Mouse (Mus musculus) left cerebral cortex, adult 8-10 months (tissue): Measurements from ENCODE around the gene Gm26558. TPM values are rescaled to one million over a fixed set of nuclear protein-coding genes. Genes with fewer than 3 reads are reported as not detected.

Experiments
- DNase-seq, 2 experiments: peaks; one replicate each; pipeline ENCODE4 v3.0.0; 2022; ENCODE audit warnings: low spot score in 2 of 2
- total RNA-seq, 4 experiments: library from RNA; stranded (reverse); gene quantifications; 2 replicates each; pipeline ENCODE4 v1.2.4; 2022

The Gm26558 gene
- total RNA-seq, 4 experiments from 2014 or later = 0.46 to 0.94 (median 0.74) TPM; not detected in 1

DNA sequence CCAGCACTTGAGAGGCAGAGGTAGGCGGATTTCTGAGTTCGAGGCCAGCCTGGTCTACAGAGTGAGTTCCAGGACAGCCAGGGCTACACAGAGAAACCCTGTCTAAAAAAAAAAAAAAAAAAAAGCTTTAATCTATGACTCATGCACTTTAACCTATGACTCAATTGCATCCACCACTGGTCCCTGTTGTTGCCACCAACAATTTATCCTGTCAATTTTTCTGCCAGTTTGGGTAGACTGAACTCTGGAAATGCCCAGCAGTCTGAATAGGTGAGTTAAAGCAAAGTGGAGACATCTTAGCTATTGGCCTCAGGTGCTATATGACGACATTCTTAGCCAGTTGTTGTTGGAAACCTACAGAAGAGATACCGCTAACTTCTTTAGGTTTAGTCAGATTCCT, 12.4 kb downstream of the Gm26558 start:
- no peak for DNase-seq

DNA sequence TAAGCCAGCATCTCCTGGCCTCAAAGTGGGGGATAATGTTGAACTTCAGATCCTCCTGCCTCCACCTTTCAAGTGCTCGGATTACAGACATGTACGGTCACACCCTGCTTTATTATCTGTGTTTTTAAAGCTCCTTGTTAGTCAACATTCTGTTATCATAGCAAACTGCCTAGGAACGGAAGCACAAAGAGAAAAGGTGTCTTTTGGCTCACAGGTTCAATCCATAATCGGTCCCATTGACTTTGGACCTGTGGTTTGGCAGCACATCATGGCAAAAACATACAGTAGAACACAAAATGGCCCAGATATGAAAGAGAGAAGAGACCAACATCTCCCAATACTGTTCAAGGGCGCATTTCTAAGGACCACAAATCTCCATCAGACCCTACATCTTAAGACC, 13.6 kb downstream of the Gm26558 start:
- no peak for DNase-seq

DNA sequence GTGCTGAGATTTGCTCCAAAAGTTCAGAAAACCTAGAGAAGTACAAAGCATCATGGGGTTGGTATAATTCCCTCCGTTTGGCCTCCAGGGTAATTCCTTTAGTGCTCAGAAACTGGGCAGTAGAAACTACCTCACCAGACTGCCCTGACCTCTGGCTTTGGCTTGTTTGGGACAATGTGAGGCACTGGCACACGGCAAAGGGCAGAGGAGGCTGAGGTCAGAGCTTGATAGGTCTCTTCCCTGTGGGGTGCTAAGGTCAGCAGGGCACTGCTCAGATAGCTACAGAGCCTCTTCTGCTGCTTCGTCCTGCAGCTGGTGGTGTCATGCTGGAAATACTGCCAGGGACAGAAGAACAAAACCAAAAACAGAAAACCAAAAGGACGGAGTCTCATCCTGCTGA, 14.2 kb downstream of the Gm26558 start:
- DNase-seq = no peak

DNA sequence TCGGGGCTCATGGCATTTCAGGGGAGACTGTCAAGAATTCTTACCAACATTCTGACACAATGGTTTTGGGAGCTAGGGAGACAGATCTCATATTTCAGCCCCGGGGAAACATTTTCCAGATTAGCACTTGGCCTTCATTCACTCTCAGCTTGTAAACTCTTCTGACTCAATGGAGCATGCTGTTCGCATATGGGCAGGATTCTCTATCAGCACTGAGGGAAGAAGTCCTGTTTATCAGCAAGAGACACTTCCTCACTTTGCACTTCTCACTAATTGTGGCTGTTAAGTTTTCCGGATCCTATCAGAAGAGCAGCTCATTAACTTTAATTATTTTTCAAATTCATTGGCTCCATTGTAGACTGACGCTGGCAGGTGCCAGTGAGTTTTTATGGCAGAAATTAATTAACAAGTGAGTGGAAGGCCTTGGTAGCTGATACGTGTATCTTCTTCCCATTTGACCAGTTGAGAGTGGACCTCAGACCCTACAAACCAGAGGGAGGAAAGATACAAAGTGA, 16.6 kb downstream of the Gm26558 start:
- DNase-seq = no peak

DNA sequence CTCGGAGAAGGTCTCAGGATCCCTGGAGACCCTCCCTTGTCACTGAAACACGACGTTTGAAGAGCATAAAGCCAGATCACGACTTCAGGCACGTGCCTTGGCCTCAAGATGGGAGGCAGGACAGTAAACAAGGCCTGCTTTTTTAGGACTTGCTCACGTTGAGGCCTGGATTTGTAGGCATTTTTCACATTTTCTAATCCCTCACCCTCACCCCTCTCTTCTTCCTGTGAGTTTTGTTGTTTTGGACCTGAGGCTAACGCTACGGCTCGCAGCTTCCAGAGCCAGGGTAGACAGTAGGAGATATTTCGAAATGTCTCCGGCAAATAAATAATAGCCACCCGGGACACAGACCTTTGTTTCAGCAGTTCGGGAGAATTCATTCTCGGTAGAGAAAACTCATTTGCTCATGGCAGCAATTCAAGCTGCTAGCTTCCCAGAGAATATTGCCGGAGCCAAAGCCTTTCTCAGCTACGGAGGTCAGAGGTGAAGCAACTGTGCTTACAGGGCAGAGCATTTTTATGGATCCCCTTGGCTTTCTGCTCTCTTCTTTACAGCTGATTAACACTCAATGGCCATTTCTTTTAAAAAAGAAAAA, 18.8 kb downstream of the Gm26558 start:
- DNase-seq = no peak

DNA sequence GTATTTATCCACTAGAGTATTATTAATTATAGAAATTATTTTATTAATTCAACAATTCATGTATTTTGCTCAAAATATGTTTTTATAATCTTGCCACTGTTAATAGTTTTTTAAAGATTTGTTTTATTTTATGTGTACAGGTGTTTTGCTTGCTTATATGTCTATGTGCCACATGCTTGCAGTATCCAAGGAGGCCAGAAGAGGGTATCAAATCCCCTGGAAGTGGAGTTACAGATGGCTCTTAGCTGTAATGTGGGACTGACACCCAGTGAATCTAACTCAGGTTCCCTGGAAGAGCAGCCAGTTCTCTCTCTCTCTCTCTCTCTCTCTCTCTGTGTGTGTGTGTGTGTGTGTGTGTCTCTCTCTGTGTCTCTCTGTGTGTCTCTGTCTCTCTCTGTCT, 20.9 kb downstream of the Gm26558 start:
- DNase-seq = no peak

DNA sequence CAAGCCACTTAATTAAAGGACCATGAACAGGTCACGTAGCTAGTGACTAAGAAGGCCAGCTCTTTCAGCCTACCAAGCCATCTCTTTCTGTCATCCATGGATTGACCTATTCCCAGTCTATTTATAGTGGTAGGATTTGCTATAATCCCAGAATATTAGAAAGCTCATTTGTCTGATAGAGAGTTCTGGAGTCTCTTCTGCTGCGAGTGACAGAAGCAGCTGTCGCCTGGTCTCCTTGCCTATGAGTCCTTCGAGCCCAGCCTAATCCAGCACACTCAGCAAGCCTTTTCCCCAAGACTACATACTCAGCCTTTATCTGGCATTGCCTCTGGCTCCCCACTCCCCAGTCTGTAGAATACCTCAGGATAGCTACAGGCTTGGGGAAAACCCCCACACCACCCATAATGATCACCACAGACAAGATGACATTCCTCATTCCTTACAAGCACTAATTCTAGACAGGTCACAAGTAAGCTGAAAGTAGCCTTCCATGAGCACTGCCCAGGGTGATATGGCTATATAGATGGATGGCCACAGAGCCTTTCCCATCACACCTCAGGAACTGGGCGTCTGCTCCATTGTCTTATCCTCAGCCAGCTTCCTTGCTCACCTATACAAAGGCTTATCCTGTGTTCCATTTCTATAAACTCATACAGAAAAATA, 27.7 kb downstream of the Gm26558 start:
- DNase-seq = no peak

DNA sequence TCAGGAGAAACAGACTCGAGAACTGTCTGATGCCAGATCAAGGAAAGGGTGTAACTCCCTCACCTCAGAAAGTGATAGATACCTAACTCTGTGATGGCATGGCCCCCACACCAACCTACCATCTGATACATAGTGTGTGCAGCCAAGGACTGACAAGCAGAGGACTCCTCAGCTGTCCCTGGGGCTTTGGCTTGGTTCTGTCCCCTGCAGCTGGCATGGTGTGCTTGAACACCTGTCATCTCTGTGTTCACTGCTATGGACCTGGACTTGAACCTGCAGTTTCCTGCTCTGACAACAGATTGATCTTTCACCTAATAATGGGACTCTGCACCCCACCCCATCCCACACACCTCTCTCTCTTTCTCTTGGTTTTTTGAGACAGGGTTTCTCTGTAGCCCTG, 29.5 kb downstream of the Gm26558 start:
- no peak for DNase-seq

DNA sequence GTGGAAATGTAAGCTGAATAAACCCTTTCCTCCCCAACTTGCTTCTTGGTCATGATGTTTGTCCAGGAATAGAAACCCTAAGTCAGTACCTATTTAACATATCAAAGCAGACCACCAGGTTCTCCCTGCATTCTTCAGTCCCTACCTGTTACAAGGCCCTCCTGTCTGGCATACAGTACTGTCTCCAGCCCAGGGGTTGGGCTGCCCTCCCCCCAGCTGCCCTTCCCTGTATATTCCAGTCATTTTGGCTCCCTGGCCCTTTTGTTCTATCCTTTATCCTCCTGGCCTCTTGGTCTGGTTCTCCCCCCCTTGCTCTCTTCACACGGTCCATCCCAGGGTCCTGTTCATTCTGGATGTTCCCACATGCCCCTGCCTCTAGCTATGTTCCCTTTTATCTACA, 30.6 kb downstream of the Gm26558 start:
- DNase-seq = no peak

DNA sequence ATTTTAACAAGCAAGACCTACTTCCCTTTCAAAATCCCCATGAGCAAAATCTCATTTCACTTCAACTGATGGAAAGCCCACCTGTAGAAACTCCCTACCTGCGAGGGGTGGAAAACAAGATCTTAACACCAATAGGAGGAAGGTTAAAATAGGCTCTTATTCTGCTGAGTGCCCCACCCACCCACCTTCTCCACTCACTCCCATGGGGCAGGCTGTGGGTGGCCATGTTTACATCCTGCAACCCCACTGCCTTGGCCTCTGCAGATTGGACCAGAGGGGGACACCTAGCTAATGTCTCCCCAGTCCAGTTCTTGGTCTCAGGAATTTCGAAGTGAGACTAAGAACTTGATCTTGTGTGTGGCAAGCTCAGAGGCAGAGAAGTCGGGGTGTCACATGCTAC, 32.0 kb downstream of the Gm26558 start:
- no peak for DNase-seq

DNA sequence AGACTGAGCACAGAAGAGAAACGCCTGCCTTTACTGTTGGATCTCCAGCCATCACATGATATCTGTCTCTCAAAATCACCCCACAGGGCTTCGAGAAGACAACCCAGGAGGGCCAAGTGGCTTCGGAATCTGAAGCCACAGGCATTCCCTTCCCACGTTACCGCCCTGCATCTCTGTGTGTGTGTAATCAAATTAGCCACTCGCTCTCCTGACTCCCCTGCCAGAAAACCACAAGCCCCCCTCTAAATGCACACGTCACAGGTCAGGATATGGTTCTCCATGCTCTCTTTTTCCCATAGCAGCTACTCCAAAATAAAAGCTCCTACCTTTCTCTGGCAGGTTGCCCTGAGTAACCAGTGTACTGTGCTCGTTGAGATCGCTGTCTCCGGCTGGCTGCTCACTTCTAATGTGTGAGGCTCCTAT, 32.6 kb downstream of the Gm26558 start:
- DNase-seq = peak in 1 of 2 experiments; percentile 6

DNA sequence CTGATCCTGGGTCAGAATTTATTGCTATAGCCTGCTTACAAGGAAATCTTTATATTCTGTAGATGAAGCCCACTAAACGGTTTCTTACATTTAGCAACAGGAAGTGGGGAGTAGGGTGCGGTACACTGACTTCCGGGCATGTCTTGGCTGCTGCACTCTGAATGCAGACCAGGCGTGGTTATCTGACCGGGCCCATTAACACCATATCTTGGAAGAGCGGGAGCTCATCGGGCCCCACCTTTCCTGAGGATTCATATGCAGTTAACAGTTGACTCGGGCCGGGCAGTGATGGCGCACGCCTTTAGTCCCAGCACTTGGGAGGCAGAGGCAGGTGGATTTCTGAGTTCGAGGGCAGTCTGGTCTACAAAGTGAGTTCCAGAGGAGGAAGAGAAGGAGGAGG, 33.5 kb downstream of the Gm26558 start:
- DNase-seq = no peak

DNA sequence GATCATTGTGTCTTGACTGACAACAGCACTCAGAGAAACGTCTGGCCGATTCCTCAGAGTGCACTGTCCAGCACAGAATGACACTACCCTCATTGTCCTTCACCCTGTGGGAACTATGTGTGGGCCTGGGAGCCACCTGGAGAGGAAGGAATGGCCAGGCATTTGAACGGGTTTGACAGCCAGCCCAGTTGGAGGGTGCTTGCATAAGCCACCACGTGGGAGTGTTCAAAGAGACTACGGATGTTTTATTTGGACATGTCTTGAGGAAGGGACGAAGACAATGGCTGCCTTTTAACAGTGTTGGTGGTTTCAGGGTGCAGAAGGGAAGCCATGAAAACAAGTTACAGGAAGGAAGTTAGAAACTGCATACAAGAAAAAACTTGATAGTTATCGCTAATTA, 36.1 kb downstream of the Gm26558 start:
- no peak for DNase-seq

DNA sequence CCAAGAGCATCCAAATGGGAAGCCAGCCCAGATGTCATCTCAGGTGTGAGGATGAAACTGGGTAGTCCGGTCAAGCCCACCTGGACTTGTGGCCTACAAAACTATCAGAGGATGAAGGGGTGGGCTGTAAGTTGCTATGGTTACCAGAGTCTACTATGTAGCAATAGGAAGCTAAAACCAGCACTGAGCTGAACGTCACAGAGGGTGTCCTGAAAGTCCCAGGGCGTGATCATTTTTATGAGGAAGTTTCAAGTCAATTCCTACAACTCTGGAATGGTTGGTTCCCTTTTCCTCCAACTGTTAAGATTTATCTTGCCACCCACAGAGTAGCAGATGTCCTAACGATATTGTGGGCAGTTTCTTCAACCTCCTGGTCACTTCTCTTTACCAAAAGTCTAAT, 39.7 kb downstream of the Gm26558 start:
- DNase-seq = no peak

DNA sequence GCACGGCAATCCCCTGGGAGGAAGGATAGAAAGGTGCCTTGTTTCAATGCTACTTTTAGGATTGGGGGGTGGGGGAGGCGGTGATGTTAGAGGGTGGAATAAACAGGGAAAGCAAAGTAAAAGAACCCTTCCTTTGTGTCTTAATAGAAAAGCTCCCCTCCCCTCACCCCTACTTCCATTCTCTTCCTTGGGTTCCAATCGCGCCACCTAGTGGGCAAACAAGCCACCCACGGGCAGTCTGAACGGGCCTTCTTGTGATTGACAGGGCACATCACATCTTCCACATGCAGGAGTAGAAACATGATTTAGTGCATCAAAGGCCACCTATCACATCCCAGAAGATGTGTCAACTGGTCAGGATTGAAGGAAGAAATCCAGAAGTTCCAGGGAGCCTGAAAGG, 41.7 kb downstream of the Gm26558 start:
- DNase-seq = peak; percentile 10 to 23

DNA sequence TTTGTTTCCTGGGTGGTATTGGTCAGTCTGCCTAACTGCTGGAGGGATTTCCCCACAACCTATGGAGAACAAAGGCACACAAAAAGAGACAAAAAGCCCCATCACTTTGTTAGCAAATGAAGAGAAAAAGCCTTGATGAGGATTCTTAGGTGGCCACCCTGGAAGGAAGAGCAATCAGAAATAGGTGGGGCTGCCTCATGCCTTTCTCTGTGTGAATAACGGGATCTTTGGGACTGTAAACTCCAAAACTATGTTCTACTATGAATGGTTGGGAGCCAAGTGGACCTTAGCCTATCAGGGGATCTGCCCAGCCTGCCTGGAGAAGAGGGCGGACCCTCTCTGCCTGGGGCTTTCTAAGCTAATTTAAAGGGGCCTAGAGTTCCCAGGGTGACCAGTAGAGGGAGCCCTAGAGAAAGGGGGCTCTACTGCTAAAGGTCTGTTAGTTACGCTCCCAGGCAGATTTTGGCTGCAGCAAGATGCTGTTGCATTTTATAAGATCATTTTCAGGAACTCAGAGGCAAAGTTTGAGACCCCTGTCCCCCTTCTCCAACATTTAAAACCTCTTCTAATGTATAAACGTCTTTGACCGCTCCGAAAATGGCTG, 42.6 kb downstream of the Gm26558 start:
- DNase-seq = no peak

DNA sequence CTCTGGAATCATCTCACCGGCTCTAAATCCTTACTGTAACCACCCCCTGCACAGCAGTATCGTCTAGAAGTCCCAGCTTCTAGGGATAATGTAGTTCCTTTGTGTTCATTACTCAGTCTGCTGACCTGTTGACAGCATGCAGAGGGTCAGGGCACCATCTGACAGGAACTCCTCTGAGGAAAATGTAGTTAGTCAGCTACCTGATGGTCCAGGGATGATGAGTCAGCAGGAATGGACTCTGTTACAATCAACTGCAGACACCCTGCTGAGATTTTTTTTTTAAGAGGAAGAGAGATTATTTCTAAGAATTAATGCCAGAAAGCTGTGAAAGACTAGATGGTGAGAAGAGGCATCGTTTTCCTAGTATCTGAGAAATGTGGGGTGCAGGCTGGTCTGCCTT, 45.3 kb downstream of the Gm26558 start:
- DNase-seq = no peak

DNA sequence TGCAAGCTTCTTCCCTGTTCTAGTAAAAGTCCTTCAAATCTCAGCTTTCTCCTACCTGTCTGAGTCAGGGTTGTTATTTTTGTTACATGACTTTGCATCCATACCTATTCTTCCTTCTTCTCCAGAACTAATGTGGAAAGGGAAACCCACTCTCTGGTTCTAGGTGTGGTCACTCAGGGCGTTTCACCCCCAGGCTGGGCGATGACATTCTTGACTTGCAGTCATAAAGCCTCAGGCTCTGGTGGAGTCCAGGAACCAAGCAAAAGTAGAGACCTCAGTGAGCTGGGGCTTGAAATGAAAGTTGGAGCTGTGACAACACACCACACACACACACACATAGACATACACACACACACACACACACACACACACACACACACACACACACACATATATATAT, 45.8 kb downstream of the Gm26558 start:
- no peak for DNase-seq

DNA sequence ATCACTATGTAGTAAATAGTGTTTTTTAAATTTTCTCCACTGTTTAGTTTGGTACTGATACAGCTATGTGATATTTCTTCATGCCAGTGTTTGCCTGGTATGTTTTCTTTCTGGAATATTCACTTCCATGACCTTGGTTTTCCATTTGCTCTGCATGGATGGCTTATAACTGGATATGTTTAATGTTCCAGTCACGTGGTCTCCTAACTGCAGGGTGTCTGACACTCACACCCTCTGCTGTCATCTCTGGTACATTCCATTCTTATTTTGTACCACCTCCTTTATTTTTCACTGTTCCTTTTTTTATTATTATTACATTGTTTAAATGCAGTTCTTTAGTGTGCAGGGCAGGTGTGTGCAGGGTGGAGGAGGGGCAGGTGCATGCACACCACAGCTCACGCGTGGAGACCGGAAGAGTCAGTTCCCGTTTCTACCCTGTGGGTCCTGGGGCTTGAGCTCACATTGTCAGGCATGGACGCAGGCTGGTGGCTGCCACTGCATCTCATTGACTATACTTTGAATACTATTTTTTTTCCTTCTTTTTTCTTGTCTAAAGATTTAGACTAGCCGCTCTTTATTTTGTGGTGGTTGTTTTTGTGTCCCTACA, 47.1 kb downstream of the Gm26558 start:
- DNase-seq = no peak
